Mouse (Mus musculus): ENCODE results near the gene Cox8a. TPM values are rescaled to one million over a fixed set of nuclear protein-coding genes. Genes with fewer than 3 reads are reported as not detected.

The Cox8a gene
- polyA plus RNA-seq, 1 experiment from 2014 or later: 1,351 TPM

Other genes starting within 250 kb of the Cox8a start
- 177 and 188 TPM in 2 replicates for gene Ppp1r14b, start 242.6 kb downstream of the Cox8a start, polyA plus RNA-seq (2015; fragmentation: Nextera tagmentation; extraction: Ambion mirVana)
- 187 and 198 TPM in 2 replicates for gene Plcb3, start 241.1 kb downstream of the Cox8a start, polyA plus RNA-seq (2015; fragmentation: Nextera tagmentation; extraction: Ambion mirVana)
- 154 and 170 TPM in 2 replicates for gene Fkbp2, start 237.1 kb downstream of the Cox8a start, polyA plus RNA-seq (2015; fragmentation: Nextera tagmentation; extraction: Ambion mirVana)
- 44.0 and 46.7 TPM in 2 replicates for gene Vegfb, start 230.0 kb downstream of the Cox8a start, polyA plus RNA-seq (2015; fragmentation: Nextera tagmentation; extraction: Ambion mirVana)
- gene Dnajc4, start 225.0 kb downstream of the Cox8a start, polyA plus RNA-seq (2015; fragmentation: Nextera tagmentation; extraction: Ambion mirVana): 22.7 and 27.5 TPM in 2 replicates
- 20.6 and 23.5 TPM in 2 replicates for gene Nudt22, start 221.5 kb downstream of the Cox8a start, polyA plus RNA-seq (2015; fragmentation: Nextera tagmentation; extraction: Ambion mirVana)
- 6.9 and 9.0 TPM in 2 replicates for gene Trpt1, start 221.5 kb downstream of the Cox8a start, polyA plus RNA-seq (2015; fragmentation: Nextera tagmentation; extraction: Ambion mirVana)
- 9.8 and 10.1 TPM in 2 replicates for gene Fermt3, start 198.1 kb downstream of the Cox8a start, polyA plus RNA-seq (2015; fragmentation: Nextera tagmentation; extraction: Ambion mirVana)
- gene Stip1, start 177.6 kb downstream of the Cox8a start, polyA plus RNA-seq (2015; fragmentation: Nextera tagmentation; extraction: Ambion mirVana): 211 and 214 TPM in 2 replicates
- gene Macrod1, start 160.8 kb downstream of the Cox8a start, polyA plus RNA-seq (2015; fragmentation: Nextera tagmentation; extraction: Ambion mirVana): 11.8 and 11.9 TPM in 2 replicates
- gene Flrt1, start 111.9 kb downstream of the Cox8a start, polyA plus RNA-seq (2015; fragmentation: Nextera tagmentation; extraction: Ambion mirVana): 1.8 and 2.1 TPM in 2 replicates
- 166 and 172 TPM in 2 replicates for gene Otub1, start 11.3 kb downstream of the Cox8a start, polyA plus RNA-seq (2015; fragmentation: Nextera tagmentation; extraction: Ambion mirVana)
- 49.8 and 52.9 TPM in 2 replicates for gene Naa40, start 23.6 kb upstream of the Cox8a start, polyA plus RNA-seq (2015; fragmentation: Nextera tagmentation; extraction: Ambion mirVana)
- gene Rcor2, start 49.7 kb upstream of the Cox8a start, polyA plus RNA-seq (2015; fragmentation: Nextera tagmentation; extraction: Ambion mirVana): 12.1 and 12.8 TPM in 2 replicates
- 44.9 and 45.8 TPM in 2 replicates for gene Mark2, start 124.2 kb upstream of the Cox8a start, polyA plus RNA-seq (2015; fragmentation: Nextera tagmentation; extraction: Ambion mirVana)
- 20.4 and 20.5 TPM in 2 replicates for gene Spindoc, start 165.4 kb upstream of the Cox8a start, polyA plus RNA-seq (2015; fragmentation: Nextera tagmentation; extraction: Ambion mirVana)
- 5.2 and 5.3 TPM in 2 replicates for gene 2700081O15Rik, start 200.0 kb upstream of the Cox8a start, polyA plus RNA-seq (2015; fragmentation: Nextera tagmentation; extraction: Ambion mirVana)